Mouse (Mus musculus) lung, adult 18-20 months (tissue): ENCODE results near the gene Odf3b.
A peak's percentile ranks its signal among the peaks of the same experiment; 100 is the strongest.

ENCODE experiments used
- DNase-seq, 2 experiments: peaks; one replicate each; pipeline ENCODE4 v3.0.0; 2022; ENCODE audit warnings: mixed read lengths in 2 of 2

The Odf3b gene

DNA sequence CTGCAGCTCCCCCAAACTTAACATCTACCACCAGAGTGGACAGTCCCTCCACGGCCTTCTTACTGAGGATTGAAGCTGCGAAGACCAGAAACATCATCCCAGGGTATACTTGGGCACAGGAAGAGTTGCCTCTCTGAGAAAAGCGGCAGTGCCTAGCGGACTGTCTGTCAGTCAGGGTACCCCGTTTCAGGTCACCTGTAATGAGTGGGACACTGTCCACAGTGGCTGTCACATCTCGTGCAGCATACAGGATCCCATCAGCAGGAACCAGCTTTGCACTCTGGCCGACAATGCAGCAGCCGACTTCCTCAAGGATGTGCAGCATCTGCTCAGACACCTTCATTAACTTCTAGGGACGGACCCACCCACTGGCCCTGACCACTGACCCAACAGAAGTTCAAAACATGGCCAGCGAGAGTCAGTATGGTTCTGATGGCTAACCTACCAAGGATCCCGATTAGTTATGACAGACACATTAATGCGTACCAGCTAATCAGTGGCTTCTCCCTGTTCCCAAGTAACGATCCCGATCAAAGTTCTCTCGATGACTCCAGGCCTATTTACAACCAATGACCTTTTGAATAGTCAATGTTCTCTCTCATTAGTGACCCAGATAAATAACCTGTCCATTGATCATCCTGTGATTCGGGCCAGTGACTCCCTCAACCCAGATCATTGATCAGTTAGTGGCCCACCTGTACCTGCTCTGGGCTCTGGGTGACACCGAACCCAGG lies 4.1 kb downstream of the Odf3b start:
- DNase-seq, result no peak

DNA sequence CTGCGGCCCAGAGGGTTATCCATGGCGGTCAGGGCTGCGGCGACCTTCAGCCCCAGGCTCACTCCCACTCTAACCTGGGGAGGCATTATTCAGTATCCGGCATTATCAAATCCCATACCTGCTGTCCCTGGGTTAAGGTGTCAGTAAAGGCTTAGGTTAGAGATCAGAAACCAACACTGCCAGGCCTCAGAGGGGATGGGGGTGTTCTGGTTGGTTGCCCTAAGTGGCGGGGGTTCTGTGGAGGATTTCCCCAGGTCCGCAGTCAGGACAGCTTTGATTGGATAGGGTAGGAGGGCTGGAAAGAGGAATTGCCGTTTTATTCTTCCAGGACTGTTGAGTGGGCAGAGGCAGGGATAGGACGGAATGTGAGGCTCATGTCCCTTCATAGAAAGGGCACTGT lies 4.7 kb downstream of the Odf3b start:
- no peak for DNase-seq

DNA sequence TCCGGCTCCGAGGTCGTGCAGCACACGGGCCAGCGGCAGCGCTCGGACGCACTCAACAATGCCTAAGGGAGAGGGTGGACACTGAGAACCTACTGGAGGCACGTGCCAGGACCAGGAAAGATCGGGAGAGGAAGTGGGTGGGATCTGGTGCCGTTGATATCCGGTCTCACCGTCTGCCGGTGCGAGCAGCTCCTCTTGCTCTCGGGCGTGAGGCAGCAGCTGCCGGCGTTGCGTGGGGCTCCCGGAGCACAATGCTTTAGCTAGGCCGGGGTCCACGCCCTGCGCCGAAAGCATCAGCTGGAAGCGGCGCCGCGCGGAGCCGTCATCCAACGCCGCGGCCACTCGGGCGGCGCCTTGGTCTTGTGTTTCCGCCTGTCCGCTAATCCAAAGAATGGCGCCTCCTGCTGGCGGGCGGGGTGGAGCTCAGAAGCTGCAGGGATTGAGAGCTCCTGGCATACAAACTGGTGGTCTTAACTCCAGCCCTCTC lies 5.3 kb downstream of the Odf3b start, which contains the start of gene Sco2:
Gene Sco2, minus strand, starts transcription at position 85 of the 487 bp plus-strand sequence.
- DNase-seq, result peak; percentile 88 to 92

DNA sequence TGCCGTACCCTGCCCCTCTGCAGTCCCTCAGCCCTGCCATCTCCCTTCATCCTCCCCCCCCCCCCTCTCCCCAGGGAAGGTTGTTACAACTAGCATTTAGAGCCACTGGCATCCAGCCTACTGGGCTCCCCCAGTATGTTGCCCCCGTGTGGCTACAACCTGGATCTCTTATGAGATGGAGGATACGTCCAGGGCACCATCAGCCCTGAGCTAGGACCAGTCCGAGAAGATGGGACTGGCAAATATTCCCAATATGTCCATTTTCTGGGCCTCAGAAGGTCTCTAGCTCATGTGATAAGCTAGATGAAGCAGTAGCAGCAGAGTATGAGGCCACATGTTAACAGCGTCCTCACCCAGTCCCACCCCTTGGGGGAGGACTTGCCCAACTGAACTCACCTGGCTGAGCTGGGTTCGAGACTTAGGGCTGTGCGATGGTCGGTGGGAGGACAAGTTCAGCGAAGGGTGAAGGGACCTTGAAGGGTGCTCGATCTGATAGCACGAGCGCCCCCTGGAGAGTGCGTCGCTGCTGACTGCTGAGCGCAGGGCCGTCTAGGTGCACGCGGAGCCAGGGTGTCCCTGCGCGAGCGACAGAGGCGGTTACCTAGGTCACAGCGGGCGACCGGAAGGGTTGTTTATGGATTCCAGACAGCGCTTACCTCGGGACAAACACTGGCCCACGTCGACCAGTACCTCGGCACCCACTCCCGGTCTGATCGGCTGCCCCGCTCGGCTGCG lies 5.9 kb downstream of the Odf3b start:
- peak; percentile 86 to 91 for DNase-seq

DNA sequence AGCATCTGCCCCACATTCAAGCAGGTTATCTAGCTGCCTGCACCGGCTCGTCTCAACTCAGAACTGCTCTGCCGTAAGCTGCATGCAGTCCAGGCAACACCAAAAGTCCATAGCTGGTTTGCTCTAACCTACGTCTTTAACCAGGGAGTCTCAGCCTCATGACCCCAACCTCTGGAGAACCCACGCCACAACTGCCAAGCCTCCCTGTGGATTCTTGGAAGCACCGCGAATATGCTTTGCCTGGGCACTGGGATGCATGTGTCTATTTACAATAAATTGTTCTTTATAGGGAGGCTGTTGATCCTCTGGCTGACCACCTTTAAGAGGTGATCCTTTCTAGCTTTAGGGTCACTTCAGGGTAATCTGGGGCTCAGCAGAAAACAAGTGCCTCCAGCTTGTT lies 6.5 kb downstream of the Odf3b start:
- DNase-seq, result no peak

DNA sequence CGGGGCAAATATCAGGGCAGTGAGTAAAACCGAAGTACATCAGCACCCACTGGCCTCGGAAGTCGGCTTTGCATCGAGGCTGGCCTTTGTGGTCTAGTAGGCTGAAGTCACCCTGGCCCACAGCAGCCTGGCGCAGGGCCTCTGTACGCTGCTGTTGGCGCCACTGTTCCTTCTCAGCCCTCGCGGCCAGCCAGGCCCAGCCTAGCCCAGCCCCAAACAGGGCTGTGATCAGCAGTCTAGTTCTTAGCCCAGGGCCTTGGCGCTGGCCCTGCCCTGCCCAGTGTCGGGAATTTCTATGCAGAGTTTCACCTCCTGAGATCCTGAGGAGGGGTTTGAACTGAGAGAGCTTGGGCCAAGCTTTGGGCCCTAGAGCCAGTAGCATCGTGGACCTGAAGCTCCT lies 7.0 kb downstream of the Odf3b start:
- no peak for DNase-seq

DNA sequence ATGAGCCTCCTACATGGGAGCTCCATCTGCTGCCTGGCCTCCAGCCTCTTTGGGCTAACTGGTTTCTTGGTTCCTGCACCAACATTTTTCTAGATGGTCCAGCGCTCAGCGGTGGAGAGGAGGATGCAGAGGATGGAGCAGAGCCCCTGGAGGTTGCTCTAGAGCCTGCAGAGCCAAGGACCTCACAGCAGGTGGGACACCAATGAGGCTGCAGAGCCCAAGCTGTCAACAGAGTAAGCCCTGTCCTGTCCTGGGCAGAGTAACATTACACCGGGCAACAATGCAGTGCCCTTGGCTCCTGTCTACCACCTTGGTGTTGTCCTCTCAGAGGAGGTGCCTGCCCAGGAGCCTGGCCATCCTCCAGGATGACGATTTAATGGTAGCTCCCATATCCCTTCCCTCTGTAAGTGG lies 13.9 kb downstream of the Odf3b start:
- DNase-seq, result no peak

DNA sequence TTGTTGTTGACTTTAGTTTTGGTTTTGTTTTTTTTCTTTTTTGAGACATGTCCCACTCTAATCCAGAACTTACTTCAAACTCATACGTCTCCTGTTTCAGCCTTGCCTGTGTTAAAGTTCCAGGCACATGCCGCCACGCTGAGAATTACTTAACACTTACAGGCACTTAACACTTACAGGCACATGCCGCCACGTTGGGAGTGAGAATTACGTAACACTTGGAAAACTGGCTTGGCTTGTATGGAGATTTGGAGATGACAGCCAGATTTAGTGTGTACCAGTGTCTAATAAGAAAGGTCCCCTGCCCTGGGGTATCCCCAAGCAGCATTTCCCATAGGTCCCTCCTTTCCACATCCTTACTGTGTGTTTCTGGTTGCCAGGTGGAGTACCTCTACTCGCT lies 16.0 kb downstream of the Odf3b start:
- DNase-seq, result peak; percentile 69 to 83

DNA sequence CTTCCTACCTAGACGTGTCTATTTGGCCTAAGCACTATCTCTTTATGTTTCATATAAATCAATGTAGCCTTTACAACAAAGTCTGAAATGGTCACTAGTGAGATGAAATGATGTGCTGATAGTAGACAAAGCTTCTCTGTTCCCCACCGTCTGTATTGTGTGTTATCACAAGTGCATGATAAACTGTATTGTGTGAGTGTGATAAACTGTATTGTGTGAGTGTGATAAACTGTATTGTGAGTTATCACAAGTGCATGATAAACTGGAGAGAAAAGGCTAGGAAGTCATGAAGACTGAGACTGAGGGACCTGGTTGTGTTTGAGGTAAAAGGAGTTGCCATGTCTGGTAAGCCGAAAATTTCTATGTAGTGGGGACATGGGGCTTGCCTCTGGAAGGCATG lies 20.3 kb downstream of the Odf3b start:
- DNase-seq, result no peak

DNA sequence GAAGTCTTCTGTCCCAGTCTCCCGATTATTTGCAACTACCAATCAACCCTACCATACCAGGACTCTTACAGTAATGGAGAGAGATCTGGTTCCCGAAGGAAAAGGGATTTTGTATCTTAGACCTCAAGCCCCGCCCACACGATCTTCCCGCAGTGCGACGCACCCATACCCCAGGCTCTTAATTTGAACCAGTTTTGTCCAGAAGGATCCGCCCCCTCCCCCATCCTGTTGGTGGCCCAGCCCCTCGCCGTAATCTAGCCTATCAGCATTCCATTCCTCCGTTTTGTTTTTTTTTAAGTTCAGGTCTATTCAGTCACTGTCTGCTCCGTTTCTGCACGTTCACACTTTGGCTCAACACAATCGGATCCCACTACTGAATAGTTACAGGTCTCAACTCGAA lies 22.7 kb downstream of the Odf3b start:
- DNase-seq, result peak; percentile 56 to 65

DNA sequence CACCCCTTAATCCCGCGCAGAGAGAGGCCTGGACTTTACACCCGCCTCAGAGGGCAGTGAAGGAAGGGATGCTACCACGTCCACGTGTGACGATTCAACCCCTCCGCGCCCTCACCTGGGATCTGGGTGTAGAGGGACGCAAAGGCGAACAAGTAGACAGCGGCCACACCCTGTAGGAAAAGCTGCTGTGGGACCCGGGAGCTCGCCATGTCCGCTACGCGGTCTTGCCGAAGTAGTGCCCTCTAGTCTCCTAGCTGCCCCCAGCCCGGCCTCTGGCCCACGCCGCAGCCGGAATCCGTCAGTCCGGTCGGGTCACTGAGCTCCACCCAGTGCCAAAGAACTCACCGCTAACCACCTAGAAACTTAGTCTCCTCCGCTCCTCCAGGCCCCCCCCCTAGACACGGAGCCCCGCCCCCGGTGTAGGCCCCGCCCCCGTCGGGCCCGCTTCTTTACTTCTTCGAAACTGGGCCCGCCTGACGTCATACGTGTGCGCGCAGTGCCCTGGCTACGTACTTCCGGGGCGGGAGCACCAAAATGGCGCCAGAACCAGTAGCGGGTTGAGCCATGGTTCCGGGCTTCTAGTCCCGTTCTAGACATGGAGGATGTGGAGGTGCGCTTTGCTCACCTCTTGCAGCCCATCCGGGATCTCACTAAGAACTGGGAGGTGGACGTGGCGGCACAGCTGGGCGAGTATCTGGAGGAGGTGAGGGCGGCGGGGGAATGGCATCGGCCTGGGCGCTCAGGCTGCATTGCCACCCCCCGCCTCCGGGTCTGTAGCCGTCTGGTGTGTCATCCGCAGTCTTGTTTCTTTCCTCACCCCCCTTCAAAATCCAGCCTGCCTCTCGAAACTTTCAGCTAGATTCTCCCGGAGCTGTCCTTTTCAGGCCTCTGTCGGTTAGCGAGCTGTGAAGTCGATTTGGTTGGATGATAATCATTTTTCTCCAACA lies 23.6 kb downstream of the Odf3b start, which contains the start of the genes Lmf2 and Ncaph2:
Gene Lmf2, minus strand, starts transcription at position 419 of the 947 bp plus-strand sequence.
Gene Ncaph2, plus strand, starts transcription at position 479 of the 947 bp plus-strand sequence.
- DNase-seq, result peak; percentile 94 to 96

DNA sequence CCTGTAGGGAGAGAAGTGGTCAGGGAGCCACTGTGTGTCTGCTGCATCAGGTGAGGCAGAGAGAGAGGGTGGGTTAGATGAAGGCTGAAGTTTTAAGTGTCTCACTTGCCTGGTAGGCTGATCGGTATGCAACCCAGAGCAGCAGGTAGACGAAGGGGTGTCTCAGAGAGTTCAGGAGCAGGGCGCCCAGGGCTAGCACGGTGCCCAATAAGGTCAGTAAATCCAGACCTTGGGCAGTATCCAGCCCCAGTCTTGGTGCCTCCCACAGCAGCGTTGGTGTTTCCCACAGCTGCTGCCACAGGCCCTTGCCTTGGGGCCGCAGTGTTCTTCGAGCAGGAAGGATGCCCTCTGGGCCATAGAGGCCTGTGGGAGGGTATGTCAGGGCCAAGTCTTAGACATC lies 24.6 kb downstream of the Odf3b start:
- DNase-seq, result no peak

DNA sequence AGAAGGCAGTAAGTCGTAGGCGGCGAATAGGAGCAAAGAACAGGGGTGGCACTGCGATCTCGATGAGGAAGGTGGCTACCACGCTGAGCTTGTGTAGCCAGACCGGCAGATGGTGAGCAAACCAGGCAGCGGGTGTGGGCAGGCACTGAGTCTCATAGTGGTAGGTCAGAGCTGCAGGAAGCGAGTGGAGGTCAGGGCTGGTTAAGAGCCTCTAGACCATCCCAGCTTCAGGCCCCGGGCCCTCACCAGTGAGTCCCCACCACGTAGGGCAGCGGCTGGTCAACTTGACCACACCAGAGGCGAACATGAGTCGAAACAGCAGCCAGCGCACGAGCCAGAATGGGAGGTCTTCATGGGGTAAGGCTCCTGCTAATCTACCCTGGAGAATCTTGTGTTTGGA lies 25.2 kb downstream of the Odf3b start:
- DNase-seq, result no peak

DNA sequence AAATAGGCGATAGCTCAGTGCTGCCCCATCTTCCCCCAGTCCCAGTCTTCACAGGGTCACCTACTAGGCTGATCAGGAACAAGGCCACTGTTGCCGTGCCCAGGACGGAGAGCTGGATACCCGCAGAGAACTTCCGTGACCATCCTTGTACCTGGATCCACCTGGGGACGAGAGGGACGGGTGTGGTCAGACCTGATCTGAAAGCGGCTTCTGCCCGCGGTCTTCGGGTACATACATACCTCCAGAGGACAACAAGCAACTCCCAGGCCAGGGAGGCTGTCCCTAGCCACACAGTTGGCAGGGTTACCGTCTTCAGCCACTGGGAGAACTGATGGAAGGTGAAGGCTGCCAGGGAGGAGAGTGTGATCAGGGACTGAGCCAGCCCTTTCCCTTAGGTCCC lies 26.3 kb downstream of the Odf3b start:
- no peak for DNase-seq

DNA sequence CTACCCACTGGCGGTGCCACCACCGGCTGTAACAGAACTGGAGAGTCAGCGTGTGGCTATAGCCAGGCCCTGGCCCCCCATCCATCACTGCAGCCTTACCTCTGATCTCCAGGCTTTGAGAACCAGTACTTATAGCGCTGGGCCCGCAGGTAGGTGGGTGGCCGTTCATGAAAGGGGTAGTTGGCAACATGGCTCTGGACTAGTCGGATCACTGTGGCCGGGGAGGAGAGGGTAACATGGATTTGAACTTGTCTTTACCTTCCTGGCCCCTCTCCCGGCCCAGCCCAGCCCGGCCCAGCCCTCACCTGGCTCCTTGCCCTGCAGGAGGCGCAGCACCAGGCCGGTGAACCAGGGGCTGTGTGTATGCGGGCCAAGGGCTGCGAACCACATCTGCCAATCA lies 27.0 kb downstream of the Odf3b start:
- no peak for DNase-seq

DNA sequence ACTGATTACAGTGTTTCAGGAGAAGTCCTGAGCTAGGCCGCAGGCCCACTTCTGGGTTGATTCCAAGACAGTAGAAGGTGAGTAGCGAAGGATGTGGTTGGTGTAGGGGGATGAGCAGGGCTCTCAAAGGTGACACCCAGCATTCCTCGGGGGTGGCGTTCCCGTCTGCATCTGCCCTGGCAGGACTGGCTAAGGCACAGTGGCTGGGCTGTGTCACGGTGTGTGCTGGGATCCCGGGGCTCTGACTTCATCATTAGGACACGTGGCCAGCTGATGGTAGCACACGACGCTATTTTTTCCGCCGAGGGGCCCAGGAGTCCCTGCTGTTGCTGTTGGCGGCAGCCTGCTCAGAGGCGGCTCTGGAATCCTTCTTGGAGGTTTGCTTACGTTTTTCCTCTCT lies 27.8 kb downstream of the Odf3b start:
- DNase-seq, result no peak

DNA sequence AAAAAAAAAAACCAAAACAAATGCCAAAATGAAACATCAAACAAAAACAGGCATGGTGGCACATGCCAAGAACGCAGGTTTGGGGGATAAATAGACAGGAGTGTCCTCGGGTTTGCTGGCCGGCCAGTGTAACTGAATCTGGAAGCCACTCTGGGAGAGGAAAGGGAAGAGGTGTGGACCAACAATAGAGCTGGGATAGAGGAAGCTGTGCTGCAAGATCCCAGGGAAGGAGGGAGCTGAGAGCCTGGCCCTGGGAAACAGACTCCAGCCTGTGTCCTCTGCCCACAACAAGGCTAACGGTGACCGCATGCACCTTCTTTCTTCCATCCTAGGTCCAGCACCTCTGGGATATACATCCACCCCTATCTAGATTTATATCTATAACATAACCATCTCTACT lies 28.6 kb downstream of the Odf3b start:
- peak in 1 of 2 experiments; percentile 38 for DNase-seq

DNA sequence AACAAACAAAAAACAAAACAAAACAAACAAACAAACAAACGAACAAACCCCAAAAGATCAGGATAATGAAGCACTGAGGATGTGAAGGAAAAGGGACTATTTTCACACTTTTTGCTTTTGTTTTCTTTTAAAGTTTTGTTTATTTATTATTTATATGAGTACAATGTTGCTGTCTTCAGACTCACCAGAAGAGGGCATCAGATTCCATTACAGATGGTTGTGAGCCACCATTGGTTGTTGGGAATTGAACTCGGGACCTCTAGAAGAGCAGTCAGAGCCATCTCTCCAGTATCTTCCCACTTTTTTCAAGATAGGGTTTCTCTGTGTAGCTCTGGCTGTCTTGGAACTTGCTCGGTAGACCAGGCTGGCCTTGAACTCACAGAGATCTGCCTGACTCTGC lies 35.8 kb downstream of the Odf3b start:
- no peak for DNase-seq

DNA sequence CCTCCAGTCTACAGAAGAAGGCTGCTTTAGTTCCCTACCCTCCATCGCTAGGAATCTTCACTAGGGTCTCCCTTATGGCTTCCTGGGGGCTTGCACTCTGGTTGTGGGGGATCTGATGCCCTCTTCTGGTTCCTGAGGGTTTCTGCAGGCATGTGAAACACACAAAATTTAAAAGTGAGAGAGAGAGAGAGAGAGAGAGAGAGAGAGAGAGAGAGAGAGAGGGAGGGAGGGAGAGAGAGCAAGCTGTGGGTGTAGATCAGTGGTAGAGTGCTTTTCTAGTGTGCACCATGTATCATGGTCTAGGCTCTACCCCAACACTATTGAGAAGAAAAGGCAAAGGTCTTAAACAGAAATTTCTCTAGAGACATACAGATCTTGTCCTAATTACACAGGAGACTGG lies 37.4 kb downstream of the Odf3b start:
- no peak for DNase-seq

DNA sequence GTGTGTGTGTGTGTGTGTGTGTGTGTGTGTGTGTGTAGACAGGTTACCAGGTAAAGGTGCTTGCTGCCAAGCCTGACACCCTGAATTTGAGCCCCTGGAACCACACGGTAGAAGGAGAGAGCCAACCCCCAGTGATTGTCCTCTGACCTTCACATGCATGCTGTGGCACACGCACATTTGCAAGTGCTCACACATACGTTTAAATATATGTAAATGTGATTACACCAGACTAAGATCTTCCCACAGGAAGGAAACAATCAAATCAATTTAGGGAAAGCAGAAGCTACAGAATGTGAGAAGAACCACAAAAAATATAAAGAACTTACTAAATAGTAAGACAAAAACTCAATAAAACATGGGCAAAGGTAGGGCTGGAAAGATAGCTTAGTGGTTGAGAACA lies 38.9 kb downstream of the Odf3b start:
- DNase-seq, result no peak

DNA sequence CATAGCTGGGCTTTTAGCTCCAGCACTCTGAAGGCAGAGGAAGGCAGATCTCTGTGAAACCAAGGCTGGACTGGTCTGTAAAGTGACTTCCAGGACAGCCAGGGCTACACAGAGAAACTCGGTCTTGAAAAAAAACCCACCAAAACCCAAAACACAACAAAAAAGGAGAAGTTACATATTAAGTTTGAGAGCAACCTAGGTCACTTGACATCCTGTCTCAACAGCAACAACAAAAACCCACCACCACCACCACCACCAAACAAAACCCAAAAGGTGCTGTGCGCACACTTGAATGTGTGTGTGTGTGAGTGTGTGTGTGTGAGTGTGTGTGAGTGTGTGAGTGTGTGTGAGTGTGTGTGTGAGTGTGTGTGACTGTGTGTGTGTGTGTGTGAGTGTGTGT lies 39.4 kb downstream of the Odf3b start:
- DNase-seq, result no peak

DNA sequence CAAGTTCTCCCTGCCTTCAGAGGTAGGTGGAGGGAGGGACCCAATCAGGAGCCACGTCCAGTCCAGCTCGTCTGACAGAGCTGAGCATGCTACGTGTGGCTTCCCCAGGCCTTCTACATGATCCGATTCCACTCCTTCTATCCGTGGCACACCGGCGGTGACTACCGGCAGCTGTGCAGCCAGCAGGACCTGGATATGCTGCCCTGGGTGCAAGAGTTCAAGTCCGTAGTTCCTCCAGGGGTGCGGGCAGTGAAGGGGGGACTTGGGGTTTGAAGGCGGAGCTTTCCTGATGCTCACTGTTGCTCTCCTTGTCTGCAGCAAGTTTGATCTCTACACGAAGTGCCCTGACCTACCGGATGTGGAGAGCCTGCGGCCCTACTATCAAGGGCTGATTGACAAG lies 42.7 kb downstream of the Odf3b start:
- DNase-seq, result no peak
